Mouse (Mus musculus) thymus, adult 18-20 months (tissue): ENCODE results near the gene Mcu.

Experiments
- DNase-seq, 2 experiments: peaks; one replicate each; pipeline ENCODE4 v3.0.0; 2022; ENCODE audit warnings: mixed read lengths in 2 of 2

Gene Mcu

DNA sequence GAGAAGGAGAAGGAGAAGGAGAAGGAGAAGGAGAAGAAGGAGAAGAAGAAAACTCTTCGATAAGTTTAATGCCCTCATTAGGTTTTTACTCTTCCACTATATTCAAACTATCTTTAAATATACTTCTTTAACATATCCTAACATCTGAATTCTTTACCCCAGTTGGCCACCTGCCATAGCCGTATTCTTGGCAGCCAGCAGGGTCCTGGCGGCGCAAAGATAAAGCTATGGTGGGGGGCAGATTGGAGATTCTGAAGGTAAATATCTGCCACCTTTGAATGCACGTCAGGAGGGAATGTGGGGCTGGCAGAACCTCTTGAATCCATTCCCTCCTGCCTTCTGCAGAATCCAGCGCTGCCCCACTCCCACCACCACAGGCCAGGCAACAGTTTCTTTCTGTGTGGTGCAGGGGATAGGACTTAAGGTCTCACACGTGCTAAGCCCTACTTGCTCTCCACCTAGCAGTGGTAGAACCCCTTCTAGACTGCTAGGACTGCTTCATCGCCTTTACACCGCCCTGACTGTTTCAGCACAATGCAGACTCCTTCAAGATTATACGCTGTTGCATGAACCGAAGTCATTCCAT is 11.5 kb downstream of the Mcu start:
- no peak for DNase-seq

DNA sequence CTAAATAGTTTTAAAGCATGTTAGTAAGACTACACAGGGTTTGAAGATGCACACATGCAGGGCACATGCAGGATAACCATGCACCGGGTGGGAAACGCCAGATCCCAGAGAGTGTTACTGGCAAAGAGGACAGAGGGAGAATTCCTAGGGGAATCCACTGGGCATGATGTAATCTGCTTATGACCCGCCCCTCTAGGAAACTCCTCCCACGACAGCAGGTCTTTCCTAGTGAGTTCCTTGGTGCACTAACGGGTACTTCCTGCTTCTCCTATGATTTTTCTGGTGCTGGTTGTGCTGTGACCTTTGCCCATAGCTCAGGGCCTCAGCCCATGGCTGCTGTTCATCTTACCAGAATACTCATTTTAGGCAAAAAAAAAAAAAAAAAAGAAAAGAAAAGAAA is 12.6 kb downstream of the Mcu start:
- DNase-seq = no peak

DNA sequence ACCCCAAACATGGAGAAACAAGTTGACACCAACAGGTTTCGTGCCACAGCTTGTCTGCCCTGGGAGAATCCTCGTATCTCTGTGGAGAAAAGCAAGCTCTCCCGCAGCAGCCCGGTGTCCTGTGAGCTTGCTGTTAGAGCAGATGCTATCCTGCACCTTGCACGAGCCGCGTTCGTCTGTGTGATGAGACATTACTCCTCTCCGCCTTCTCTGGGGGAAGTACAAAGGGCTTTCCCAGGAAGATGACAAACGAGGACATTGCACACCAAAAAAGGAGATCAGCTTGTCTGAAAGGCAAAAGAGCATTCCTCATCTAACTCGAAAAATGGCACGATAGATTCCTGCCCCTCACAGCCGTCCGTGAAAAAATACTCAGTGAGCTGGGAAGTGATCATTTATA is 13.6 kb downstream of the Mcu start:
- no peak for DNase-seq

DNA sequence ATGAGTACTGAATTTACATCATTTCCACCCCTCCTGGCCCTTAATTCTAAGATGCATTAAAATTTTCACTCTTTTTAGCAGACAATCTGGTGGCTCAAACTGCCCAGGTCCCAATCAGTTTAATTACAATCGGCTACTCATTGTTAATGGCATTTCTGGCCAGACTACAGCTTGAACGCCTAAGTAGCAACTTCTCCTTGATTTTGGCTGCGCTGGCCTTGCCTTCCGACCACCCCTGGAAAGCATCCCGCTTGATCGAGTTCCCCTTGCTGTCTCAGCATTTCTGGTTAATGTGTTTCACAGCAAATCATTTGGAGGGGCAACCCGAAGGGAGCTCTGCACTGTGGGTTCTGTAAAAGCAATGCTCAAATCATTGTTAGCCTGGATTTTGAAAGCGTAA is 14.4 kb downstream of the Mcu start:
- no peak for DNase-seq

- DNase-seq = no peak
These were observed 16.0 kb downstream of the Mcu start for GRCm38 (mm10) chr10:59600516-59600915.

DNA sequence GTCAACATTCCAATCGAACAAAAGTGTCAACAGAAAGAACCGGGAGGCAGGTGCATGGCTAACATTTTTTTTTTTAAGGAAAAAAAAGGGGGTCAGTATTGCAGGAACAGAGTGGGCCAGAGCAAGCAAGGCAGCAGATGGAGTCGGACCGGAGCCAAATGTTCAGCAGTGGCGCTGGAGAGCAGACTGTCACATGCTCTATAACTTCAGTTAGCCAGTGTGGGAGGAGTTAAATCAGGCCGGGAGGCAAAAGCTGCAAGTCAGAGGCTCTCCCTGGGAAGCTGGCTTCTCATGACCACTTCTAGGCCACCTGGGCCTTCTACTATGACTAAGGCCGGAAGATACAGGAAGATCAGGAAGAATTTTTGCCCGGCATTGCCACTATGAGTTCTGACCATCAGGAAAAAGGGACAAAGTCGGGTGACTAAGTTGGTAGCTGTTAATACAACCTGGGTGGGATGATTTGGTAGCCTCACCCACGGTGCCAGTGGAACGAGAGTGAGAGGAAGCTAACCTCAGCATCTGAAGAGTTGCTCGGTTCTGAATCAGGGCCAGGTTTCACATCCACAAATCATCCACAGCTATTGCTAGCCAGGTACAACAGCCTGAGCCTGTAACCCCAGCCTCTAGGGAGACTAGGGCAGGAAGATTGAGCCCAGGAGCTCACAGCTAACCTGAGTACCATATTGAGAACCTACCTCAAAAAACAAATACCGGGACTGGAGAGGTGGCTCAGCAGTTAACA is 22.5 kb downstream of the Mcu start:
- no peak for DNase-seq

DNA sequence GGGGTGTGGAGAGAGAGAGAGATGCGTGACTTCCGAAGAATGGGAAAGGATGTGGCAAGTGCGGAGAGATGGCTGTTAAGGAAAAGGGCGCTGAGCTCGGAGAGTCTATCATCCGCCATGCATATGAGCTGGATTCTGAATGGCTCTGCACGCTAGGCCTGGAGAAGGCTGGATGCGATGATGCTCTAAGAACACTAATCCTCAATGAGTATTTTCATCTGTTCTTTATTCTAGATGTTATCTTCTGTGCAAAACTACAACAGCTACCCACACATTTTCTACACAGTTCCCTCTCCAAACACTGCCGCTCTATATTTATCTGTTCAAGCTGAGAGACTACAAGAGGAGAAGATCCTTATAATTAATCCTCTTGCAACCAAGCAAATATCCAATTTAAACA is 25.9 kb downstream of the Mcu start:
- no peak for DNase-seq

GRCm38 (mm10) chr10:59589856-59590255 is 26.6 kb downstream of the Mcu start:
- DNase-seq = no peak

DNA sequence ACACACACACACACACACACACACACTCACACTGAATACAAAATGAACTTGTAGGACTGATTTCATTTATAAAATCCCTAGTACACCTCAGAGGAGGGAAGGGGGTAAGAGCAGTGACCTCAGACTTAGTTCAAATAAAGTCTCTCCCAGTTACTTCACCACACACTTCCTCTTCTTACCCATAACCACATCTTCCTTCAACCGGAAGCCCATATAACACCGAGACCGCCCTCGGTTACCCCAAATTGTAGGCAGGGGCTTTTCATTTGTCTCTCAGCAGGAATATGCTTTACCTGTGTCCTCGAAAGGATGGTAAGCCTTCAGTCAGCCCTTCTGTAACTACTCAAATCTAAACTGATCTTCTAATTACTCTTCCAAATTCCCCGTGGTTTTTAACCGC is 27.1 kb downstream of the Mcu start:
- DNase-seq = peak; percentile 21 to 59

- no peak for DNase-seq
These were observed 28.4 kb downstream of the Mcu start for GRCm38 (mm10) chr10:59588135-59588534.

- no peak for DNase-seq
These were observed 29.7 kb downstream of the Mcu start for GRCm38 (mm10) chr10:59586821-59587220.

- DNase-seq = no peak
These were observed 30.9 kb downstream of the Mcu start for GRCm38 (mm10) chr10:59585621-59586020.

DNA sequence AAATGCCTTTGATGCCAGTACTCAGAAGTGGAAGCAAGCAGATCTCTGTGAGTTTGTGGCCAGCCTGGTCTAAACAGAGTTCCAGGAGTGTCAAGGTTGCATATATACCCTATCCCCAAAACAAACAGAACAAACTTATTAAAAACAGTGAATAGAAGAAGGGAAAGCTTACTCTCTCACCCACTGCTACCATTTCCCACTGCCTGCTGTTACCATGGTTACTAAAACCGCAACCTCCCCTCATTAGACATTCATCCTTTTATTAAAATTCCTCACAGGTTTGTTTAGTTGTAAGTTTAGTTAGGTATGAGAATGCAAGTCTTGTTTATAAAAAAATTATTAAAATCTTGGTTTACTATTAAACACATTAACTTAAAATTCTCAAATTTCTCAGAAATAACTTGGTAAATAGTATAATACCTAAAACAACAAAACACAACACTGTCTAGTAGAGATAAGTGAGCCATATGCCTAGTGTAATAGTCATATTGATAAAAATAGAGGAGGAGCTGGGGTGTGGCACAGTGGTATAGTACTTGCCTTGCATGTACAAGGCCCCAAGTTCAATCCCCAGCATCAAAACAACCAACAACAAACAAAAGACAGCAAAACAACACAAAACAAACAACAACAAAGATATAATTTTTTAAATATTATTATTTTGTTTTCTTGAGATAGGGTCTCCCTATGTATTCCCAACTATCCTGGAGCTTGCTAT is 34.5 kb downstream of the Mcu start:
- no peak for DNase-seq

DNA sequence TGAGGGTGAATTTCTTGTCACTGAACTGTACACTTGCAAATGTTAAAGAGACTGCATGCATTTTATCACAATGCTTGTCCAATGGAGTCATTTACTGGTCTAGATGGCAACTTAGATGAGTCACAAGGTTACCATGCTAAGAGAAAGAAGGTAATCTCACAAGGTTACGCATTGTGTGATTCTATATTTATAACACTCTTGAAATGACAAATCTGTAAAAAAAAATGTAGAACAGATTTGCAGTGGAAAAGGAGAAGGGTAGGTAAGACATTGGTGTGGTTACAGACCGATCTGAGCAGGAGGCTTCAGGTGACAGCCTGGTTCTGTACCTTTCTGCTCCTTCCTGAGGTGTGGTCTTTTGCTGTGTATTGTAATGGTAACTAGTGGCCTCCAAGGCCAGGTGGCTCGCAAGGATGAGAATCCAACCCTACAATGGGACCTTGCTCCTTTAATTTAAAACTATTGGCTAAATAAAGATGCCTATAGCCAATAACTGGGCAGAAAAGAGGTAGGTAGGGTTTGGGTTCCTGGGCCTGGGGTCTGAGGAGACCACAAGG is 35.8 kb downstream of the Mcu start:
- no peak for DNase-seq

- no peak for DNase-seq
These were observed 36.8 kb downstream of the Mcu start for GRCm38 (mm10) chr10:59579645-59580044.

DNA sequence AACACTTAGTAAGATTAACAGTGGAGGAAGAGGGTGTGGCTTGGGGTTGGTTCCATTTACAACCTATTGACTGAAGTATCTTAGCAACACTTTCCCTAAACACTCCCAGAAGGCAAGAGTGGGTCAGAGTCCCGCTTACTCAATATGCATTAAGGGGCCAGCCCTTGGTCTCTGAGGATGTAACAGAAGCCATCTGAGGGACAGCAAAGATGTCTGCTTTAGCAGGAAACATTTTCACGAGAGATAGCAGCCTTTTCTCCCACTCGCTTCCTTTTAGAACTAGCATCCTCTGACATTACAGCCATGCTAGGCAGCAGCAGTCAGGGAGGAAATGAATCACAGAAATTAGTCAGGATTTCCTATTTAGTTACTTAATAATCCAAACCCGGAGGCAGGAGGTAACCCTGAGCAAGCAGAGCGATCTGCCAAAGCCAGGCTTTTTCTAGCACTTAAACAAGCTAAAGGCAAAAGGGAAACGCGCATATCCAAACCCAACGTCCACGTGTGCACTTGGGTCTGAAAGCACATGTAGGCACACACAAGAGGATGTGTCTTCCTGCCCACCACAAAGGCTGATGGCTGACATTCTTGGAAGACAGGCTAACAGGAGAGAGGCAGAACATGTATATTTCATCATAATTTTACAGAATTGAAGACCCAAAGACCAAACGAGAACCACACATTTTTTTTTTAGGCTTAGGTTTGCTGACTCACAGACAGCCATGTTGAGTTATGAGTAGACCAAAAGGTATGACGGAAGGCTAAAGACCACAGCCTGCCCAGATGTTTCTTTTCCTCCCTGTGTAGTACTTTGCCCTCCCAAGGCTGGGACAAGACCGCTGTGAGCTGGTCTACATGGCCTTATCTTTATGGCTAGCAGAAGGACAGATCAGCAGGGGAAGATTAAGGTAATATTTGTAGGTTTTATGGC is 38.4 kb downstream of the Mcu start:
- no peak for DNase-seq

DNA sequence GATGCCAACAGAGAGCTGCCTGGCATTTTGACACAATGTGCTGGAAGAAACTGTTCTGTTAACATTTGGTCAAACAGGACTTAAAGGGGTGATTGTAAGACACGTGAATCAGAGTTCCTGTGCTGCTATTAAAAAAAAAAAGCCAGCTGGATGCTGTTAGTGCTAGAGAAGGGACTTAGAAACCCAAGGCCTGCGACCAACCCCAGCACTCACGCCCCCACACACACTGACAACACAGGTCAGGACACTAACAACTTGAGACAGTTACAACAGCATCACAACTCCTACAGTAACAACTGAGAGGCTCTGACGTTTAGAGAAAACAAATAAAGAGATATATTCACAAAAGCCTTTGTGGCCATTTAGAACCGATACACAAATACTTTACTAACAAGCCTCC is 40.2 kb downstream of the Mcu start:
- no peak for DNase-seq

- no peak for DNase-seq
These were observed 44.5 kb downstream of the Mcu start for GRCm38 (mm10) chr10:59571964-59572363.

DNA sequence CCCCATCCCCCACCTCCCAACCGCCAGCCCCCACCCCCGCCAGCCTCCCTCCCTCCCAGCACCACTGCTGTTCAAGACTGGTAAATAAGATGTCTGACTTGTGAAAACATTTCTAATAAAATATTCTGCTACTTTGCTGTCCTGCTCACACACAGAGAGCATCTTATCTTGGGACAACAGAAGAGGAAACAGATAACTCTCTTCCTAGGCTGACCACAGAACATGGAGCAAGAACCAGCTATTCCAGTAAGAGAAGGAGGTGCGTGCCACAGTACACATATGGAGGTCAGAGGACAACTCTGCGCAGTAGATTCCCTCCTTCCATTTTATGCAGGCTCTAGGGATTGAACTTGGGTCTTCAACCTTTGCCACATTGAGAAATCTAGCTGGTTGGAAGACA is 45.2 kb downstream of the Mcu start:
- DNase-seq = no peak

GRCm38 (mm10) chr10:59570780-59571179 is 45.7 kb downstream of the Mcu start:
- DNase-seq = no peak

- no peak for DNase-seq
These were observed 46.1 kb downstream of the Mcu start for GRCm38 (mm10) chr10:59570360-59570759.

- DNase-seq = no peak
These were observed 47.0 kb downstream of the Mcu start for GRCm38 (mm10) chr10:59569481-59569869.
